Mouse (Mus musculus) kidney, postnatal 25 days (tissue): ENCODE data around the gene Edc3.

ENCODE experiments used
- DNase-seq, 2 experiments: peaks; one replicate each; pipeline ENCODE4 v3.0.0; 2021; ENCODE audit warnings: mixed read lengths in 2 of 2

Gene Edc3

GRCm38 (mm10) chr9:57762563-57762991 lies 54.2 kb downstream of the Edc3 start:
- peak; percentile 53 to 72 for DNase-seq

GRCm38 (mm10) chr9:57764147-57764973 lies 56.0 kb downstream of the Edc3 start:
- DNase-seq, result peak; percentile 88 to 95

- peak; percentile 94 to 98 for DNase-seq
Observed at GRCm38 (mm10) chr9:57764974-57765363, 56.6 kb downstream of the Edc3 start.

GRCm38 (mm10) chr9:57765364-57766351 lies 57.3 kb downstream of the Edc3 start, which contains the start of gene Clk3:
Gene Clk3, minus strand, starts transcription at chr9:57765860.
- DNase-seq, result peak; percentile 75 to 88

- DNase-seq, result no peak
Observed at GRCm38 (mm10) chr9:57766431-57766830, 58.1 kb downstream of the Edc3 start.

- no peak for DNase-seq
Observed at GRCm38 (mm10) chr9:57767231-57767630, 58.9 kb downstream of the Edc3 start.

- DNase-seq, result no peak
Observed at GRCm38 (mm10) chr9:57769539-57770069, 61.3 kb downstream of the Edc3 start.

GRCm38 (mm10) chr9:57770214-57770613 lies 61.9 kb downstream of the Edc3 start:
- no peak for DNase-seq

GRCm38 (mm10) chr9:57770836-57771235 lies 62.5 kb downstream of the Edc3 start:
- no peak for DNase-seq

- DNase-seq, result no peak
Observed at GRCm38 (mm10) chr9:57773754-57774153, 65.4 kb downstream of the Edc3 start.

- DNase-seq, result no peak
Observed at GRCm38 (mm10) chr9:57774168-57774567, 65.8 kb downstream of the Edc3 start.

- no peak for DNase-seq
Observed at GRCm38 (mm10) chr9:57775026-57775425, 66.7 kb downstream of the Edc3 start.

GRCm38 (mm10) chr9:57775736-57776135 lies 67.4 kb downstream of the Edc3 start:
- no peak for DNase-seq

- DNase-seq, result no peak
Observed at GRCm38 (mm10) chr9:57782656-57783055, 74.3 kb downstream of the Edc3 start.

GRCm38 (mm10) chr9:57789733-57790132 lies 81.4 kb downstream of the Edc3 start:
- DNase-seq, result no peak

- peak; percentile 12 to 49 for DNase-seq
Observed at GRCm38 (mm10) chr9:57797456-57797855, 89.1 kb downstream of the Edc3 start.

GRCm38 (mm10) chr9:57798725-57799253 lies 90.4 kb downstream of the Edc3 start:
- peak; percentile 19 to 55 for DNase-seq

- DNase-seq, result no peak
Observed at GRCm38 (mm10) chr9:57800325-57800975, 92.1 kb downstream of the Edc3 start.
